Mouse (Mus musculus): Measurements from ENCODE around the gene Mthfd2l. TPM values are rescaled to one million over a fixed set of nuclear protein-coding genes. Genes with fewer than 3 reads are reported as not detected.

The Mthfd2l gene
- total RNA-seq, 4 experiments from 2014 or later = 14.6 to 24.1 (median 17.4) TPM

- DNase-seq (ENCODE audit: low spot score in 2 of 2) = no peak
Observed at GRCm38 (mm10) chr5:91048397-91048796, 117.5 kb downstream of the Mthfd2l start.

Other genes starting within 250 kb of the Mthfd2l start
- gene Cxcl5, start 171.8 kb upstream of the Mthfd2l start, total RNA-seq (2022) = 1 to 10 TPM in 2 of 4 experiments, under 1 TPM in 2; 0.39 to 4.6 (median 2.1) TPM
- gene Ppbp, start 162.6 kb upstream of the Mthfd2l start, total RNA-seq (2022) = 1 to 10 TPM in 1 of 4 experiments, under 1 TPM in 2, not detected in 1; 0.32 to 1.6 (median 0.47) TPM
- 1 to 10 TPM; 2.8 to 3.1 (median 2.9) TPM for gene Pf4, start 158.7 kb upstream of the Mthfd2l start, total RNA-seq (2022)
- not detected for gene Cxcl3, start 145.0 kb upstream of the Mthfd2l start, total RNA-seq (2022)
- gene Cxcl15, start 136.6 kb upstream of the Mthfd2l start, total RNA-seq (2022) = not detected
- 1 to 10 TPM in 1 of 4 experiments, under 1 TPM in 1, not detected in 2; 0.41 to 1.2 TPM for gene Cxcl1, start 39.9 kb upstream of the Mthfd2l start, total RNA-seq (2022)
- not detected for gene Cxcl2, start 27.2 kb upstream of the Mthfd2l start, total RNA-seq (2022)
- gene Epgn, start 96.3 kb downstream of the Mthfd2l start, total RNA-seq (2022) = not detected
- not detected for gene Ereg, start 143.5 kb downstream of the Mthfd2l start, total RNA-seq (2022)
- gene Areg, start 208.5 kb downstream of the Mthfd2l start, total RNA-seq (2022) = under 1 TPM in 2 of 4 experiments, not detected in 2; 0.35 to 0.45 TPM